Mouse (Mus musculus): ENCODE results near the gene Cdc14a.

Gene Cdc14a

GRCm38 (mm10) chr3:116423353-116424159, at the start of gene Cdc14a:
TSS of gene Cdc14a (minus strand) at chr3:116424032.
- DNase-seq: peak; percentile 86 to 92

DNA sequence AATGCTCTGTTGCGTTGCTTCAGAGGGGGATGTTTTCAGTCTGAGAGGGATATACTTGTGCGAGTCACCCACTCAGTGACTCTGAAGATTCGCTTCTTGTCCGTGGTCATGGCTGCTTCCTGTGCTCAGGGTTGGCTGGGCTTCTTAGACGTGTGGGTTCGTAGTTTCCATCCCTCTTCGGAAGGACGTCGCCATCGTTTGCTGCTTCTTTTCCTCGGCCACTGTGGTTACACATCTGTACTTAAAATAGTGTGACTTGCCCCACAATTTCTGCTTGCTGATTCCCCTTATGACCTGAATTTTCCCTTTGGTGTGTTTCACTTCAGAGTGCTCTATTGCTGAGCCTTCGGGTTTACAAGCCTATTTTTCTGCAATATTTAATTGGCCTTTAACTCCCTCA, 41.9 kb upstream of the Cdc14a start:
- DNase-seq: no peak

DNA sequence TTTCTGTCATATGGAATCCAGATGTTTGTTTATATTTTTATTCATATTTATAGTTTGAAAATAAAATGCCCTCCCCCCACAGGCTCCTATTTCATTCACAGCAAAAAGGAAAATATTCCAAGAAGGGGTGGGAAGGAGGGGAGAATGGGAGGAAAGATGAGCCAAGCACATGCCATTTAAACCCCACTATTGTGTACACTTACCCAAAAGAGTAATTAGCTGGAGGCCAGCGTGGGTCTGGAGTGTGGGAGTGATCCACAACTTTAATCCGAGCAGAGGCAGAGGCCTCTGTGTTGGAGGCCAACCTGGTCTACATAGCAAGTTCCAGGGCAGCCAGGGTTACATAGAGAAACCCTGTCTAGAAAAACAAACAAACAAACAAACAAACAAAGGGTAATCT, 40.5 kb upstream of the Cdc14a start:
- DNase-seq: no peak

- DNase-seq: no peak
These were observed 37.2 kb upstream of the Cdc14a start for GRCm38 (mm10) chr3:116461053-116461452.

- DNase-seq: no peak
These were observed 30.7 kb upstream of the Cdc14a start for GRCm38 (mm10) chr3:116454529-116454928.

- DNase-seq: no peak
These were observed 26.9 kb upstream of the Cdc14a start for GRCm38 (mm10) chr3:116450741-116451140.

DNA sequence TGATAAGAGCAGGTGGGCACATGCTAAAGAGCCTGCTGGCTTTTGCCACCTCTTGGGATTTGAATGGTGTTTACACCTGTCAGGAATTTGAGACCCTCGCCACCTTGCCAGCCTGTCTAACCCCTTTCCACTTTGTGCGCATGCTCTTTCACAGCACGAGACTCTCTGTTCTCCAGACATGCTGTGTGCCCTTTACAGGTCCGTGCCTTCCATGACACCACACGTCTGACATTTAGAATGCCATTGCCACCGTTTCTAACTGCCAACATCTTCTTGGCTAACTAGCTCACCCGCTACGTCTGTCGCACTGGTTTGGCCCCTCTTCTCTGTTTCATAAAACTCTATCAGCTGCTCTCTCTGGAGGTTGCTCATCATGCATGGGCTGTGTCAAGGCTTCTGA, 20.5 kb upstream of the Cdc14a start:
- DNase-seq: peak; percentile 30 to 40

DNA sequence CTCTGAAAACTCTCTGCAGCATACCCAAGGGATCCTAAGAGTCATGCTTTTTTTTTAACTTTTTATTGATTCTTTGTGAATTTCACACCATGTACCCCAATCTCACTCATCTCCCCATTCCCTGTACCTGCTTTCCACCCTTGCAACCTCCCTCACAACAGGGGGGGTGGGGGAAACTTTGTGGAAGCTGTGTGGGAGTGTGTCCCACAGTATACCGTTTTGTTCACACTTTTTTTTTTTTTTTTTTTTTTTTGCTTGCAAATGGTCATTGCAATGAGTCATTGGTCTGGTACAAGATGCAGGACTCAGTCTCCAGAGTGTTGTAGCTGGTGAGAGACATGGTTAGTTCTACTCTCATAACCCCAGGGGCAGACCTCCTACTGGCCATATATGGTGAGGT, 19.0 kb upstream of the Cdc14a start:
- no peak for DNase-seq

- DNase-seq: no peak
These were observed 17.8 kb upstream of the Cdc14a start for GRCm38 (mm10) chr3:116441518-116442205.

- DNase-seq: no peak
These were observed 16.5 kb upstream of the Cdc14a start for GRCm38 (mm10) chr3:116440066-116440997.

- no peak for DNase-seq
These were observed 13.2 kb upstream of the Cdc14a start for GRCm38 (mm10) chr3:116436811-116437601.

DNA sequence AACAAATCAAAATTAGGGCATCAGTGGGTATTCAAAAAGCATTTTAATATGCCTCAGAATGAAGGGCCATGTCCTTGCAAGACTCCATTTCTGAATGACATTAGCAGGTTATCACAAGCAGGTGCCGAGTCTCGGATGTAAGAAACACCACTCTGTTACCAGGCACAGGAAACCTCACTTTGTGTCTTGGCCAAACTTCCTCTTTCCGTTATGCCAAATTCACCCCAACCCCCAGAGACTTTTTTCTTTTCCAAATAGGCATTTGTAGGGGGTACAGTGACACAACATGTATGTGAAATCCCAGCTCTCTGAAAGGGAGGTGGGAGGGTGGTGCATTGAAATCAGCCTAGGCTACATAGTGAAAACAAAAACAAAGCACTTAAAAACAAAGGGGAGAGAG, 12.3 kb upstream of the Cdc14a start:
- no peak for DNase-seq

DNA sequence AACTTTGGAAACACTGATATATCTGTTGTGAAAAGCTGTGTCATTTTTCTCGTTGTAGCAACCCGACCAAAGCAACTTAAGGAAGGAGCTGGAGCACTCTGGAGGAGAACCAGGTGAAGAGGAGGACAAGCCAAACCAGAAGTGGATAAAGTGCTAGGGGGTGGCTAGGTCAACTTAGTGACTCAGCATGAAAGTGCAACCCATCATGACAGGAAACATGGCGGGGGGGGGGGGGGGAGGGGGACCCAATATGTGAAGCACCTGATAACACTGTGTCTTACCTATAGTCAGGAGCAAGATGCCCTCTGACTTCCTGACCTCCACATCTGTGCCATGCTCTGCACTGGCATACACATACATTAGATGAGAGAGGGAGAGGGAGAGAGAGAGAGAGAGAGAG, 10.9 kb upstream of the Cdc14a start:
- no peak for DNase-seq

- no peak for DNase-seq
These were observed 2.1 kb upstream of the Cdc14a start for GRCm38 (mm10) chr3:116425901-116426300.

DNA sequence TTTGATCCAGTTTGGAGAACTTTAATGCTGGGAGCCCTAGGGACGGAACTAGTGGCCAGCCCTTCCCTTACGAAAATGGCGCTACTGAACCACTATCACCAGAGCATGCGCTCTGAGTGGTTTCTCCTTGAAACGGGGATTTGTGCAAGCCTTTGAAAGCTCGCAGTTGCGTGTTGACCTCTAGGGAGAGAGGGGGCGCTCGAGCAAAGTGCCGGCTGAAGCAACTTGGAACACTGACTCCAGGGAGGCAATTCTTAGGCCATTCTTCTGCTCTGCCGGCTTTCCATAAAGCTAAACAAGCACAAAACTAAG, 1.1 kb upstream of the Cdc14a start:
- DNase-seq: peak; percentile 86 to 92

DNA sequence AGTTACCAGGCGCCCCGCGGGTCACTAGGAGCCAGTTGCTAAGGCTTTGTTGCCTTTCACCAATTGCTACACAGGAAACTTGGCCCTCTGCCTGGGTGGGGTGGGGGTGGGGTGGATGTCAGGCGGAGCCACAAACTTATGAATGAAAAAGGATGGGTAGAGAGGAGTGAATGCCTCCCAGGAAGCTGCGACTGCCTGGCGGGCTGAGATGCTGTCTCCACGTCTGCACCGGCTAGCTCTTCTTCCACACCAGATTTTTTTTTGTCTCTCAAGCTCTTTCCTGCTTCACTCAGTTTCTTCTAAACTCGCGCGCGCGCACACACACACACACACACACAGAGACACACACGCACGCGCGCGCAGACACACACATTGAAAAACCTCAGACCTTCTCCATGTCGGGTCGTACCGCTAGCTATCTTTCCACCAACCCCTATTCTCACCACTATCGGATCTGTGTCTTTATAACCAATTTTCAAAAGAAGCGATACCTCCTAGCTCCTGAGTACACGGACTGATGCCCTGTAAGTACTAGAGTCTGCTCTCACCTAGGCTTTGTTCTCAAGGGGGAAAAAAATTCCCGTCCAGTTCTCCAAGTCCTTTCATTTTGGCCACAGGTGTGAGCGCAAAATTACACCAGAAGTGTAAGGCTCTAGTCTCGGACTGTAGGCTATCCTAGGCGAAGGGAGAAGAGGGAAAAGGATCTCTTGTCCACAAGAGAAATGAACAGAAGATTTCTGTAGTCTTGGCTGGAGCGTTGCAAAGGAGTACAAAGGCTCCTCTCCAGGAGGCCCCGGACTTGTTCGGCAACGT, 534 bp upstream of the Cdc14a start:
- DNase-seq: no peak

- peak; percentile 70 to 74 for DNase-seq
These were observed 958 bp downstream of the Cdc14a start for GRCm38 (mm10) chr3:116422795-116423352.

DNA sequence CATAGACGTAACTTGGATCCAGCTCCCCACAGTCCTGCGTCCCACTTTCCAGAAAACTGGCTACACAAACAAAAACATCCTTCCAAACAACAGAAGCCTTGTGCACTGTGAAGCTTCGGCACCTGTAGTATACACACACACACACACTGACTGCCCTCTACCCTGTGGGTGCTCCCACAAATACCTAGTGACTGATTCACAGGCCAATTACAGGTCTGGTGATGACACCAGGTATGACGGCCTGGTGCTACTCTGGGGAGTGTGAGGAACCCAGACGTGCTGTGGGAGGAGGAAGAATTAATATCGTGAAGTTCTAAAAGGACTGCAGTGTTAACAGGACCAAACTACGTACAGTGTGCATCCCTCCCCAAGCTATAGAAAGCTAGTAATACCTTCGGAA, 1.8 kb downstream of the Cdc14a start:
- no peak for DNase-seq

DNA sequence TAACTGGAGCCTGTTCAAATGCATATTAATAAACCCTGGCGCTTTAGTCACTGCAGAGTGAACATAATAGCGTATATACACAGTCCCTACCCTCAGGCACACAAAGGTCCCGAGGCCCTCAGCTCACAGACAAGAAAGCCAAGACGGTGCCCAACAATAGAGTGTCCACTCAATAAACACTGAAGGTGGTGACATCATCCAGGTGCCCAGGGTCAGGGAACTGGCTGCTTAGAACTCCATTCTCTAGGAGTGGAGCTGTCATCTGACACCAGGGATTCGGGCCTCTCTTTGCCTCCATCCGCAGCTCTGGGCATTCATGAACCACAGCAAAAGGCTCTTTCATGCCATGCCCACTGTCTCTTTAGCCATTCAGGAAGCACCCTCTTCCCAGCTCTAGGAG, 2.7 kb downstream of the Cdc14a start:
- DNase-seq: no peak

DNA sequence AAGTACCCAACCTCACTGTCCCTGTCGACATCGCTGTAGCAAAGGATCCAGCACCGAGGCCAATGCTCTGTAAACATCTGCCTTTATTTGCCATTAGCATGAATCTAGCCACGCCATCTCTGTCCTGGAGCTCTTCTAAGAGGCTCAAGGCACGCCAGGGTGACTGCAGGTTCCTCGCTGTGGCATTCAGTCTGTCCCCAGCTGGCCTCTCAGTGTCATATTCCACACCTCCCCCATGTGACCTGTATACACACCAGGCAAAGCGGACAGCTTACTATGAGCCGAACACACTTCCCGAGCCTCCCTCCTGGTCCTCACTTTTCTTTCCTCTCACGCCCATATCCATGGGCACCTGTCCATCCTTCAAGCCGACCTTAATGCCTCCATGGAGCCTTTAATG, 4.0 kb downstream of the Cdc14a start:
- DNase-seq: no peak

GRCm38 (mm10) chr3:116414451-116414860, 9.4 kb downstream of the Cdc14a start:
- DNase-seq: no peak

All from cerebellum, postnatal 10 days (tissue).